In genomic region chr1:87922666-87923065, GRCm38 (mm10) we compare ENCODE assay signal across 8 mouse cellular contexts.
A peak's percentile ranks its signal among the peaks of the same experiment; 100 is the strongest.
DNase-seq lines count a peak whose midpoint lies in the region; ATAC-seq and TF ChIP-seq lines count a peak whose summit lies in the region.

No protein-coding gene starts in this region.

- H3K4me2 ChIP-seq in hindbrain, embryonic 11.5 days (replicated peaks; ENCODE audit: low read depth, low read length), result no peak overlapping the region
- H3K4me2 ChIP-seq in hindbrain, embryonic 13.5 days, result no peak overlapping the region
- H3K4me2 ChIP-seq in liver, postnatal 0 days (ENCODE audit: low read depth, low read length), result no peak overlapping the region

- no peak for TF ChIP-seq POLR2A in thymus, adult 2 months (IDR thresholded peaks at IDR 0.05; ENCODE audit: control insufficient read depth, extremely low read depth, insufficient read depth, low read length, poor library complexity)

- H3K36me3 ChIP-seq in hindbrain, embryonic 11.5 days (ENCODE audit: control insufficient read depth, insufficient read depth, low read length), result 0 out of 2 replicates have a peak, but pooled peaks cover 6% of the 10 kb centered on the region
- peaks cover 70% of the 10 kb centered on the region for H3K36me3 ChIP-seq in hindbrain, embryonic 13.5 days
- H3K36me3 ChIP-seq in thymus, adult 2 months (ENCODE audit: control insufficient read depth, insufficient read depth, low read length), result peaks cover 93% of the 10 kb centered on the region
- H3K36me3 ChIP-seq in liver, postnatal 0 days (replicated peaks; ENCODE audit: insufficient read depth, low read length), result peaks cover 71% of the 10 kb centered on the region

- no peaks in the 10 kb centered on the region for H3K27me3 ChIP-seq in hindbrain, embryonic 11.5 days (ENCODE audit: control insufficient read depth, insufficient read depth, low read length)
- H3K27me3 ChIP-seq in hindbrain, embryonic 13.5 days, result no peaks in the 10 kb centered on the region
- no peaks in the 10 kb centered on the region for H3K27me3 ChIP-seq in thymus, adult 2 months (ENCODE audit: control insufficient read depth, insufficient read depth, low read length)
- H3K27me3 ChIP-seq in liver, postnatal 0 days (ENCODE audit: insufficient read depth, low read length), result no peaks in the 10 kb centered on the region

- ATAC-seq in hindbrain, embryonic 11.5 days (ENCODE audit: low FRiP score), result no peak
- no peak for ATAC-seq in hindbrain, embryonic 13.5 days (ENCODE audit: low FRiP score)
- no peak for ATAC-seq in liver, postnatal 0 days
- no peak for ATAC-seq in erythroid progenitor cell, adult 5-6 weeks (replicated peaks; ENCODE audit: low FRiP score, poor library complexity, severe bottlenecking)

- H3K9ac ChIP-seq in hindbrain, embryonic 11.5 days (ENCODE audit: low read depth, low read length), result no peak overlapping the region
- no peak overlapping the region for H3K9ac ChIP-seq in hindbrain, embryonic 13.5 days
- H3K9ac ChIP-seq in liver, postnatal 0 days (replicated peaks), result no peak overlapping the region

- H3K9me3 ChIP-seq in hindbrain, embryonic 11.5 days (ENCODE audit: control insufficient read depth, low read length), result no peaks in the 10 kb centered on the region
- no peaks in the 10 kb centered on the region for H3K9me3 ChIP-seq in hindbrain, embryonic 13.5 days
- no peaks in the 10 kb centered on the region for H3K9me3 ChIP-seq in liver, postnatal 0 days (ENCODE audit: low read length)

- no peak for TF ChIP-seq CTCF in thymus, adult 2 months (IDR thresholded peaks at IDR 0.05; ENCODE audit: borderline replicate concordance, control insufficient read depth, extremely low read depth, insufficient read depth, low read length, poor library complexity)
- peak; percentile 73 for TF ChIP-seq CTCF in liver, postnatal 0 days (IDR thresholded peaks at IDR 0.05; ENCODE audit: low read depth)

- no peak for TF ChIP-seq EP300 in liver, postnatal 0 days (IDR thresholded peaks at IDR 0.05; ENCODE audit: low read depth)

- WGBS in hindbrain, embryonic 11.5 days, result 82% methylated on average over 1 of the region's 1 CpGs
- WGBS in hindbrain, embryonic 13.5 days, result 66% methylated on average over 1 of the region's 1 CpGs
- WGBS in thymus, adult 2 months, result 81% methylated on average over 1 of the region's 1 CpGs
- WGBS in liver, postnatal 0 days (ENCODE audit: insufficient replicate concordance), result 55% methylated on average over 1 of the region's 1 CpGs

- peak; percentile 40 for DNase-seq in hindbrain, embryonic 11.5 days (ENCODE audit: low spot score)
- peak; percentile 56 for DNase-seq in thymus, adult 2 months
- no peak for DNase-seq in thymus, adult 18-20 months
- peak; percentile 71 for DNase-seq in cerebellum, adult 9-10 months
- DNase-seq in liver, postnatal 0 days, result peak; percentile 59
- DNase-seq in thymus, postnatal 36 days, result peak; percentile 34 to 46

- no peak overlapping the region for H3K4me3 ChIP-seq in hindbrain, embryonic 11.5 days (ENCODE audit: low read depth, low read length)
- no peak overlapping the region for H3K4me3 ChIP-seq in hindbrain, embryonic 13.5 days
- H3K4me3 ChIP-seq in thymus, adult 2 months (ENCODE audit: control insufficient read depth, insufficient read depth, low read length), result no peak overlapping the region
- H3K4me3 ChIP-seq in liver, postnatal 0 days (ENCODE audit: low read depth, low read length), result no peak overlapping the region

- no peak overlapping the region for H3K27ac ChIP-seq in hindbrain, embryonic 11.5 days (ENCODE audit: low read depth, low read length)
- H3K27ac ChIP-seq in hindbrain, embryonic 13.5 days, result no peak overlapping the region
- H3K27ac ChIP-seq in thymus, adult 2 months (ENCODE audit: control insufficient read depth, insufficient read depth, low read length), result no peak overlapping the region
- no peak overlapping the region for H3K27ac ChIP-seq in liver, postnatal 0 days (ENCODE audit: low read depth)

- H3K4me1 ChIP-seq in hindbrain, embryonic 11.5 days (replicated peaks; ENCODE audit: control insufficient read depth, insufficient read depth, low read length), result no peaks in the 10 kb centered on the region
- no peaks in the 10 kb centered on the region for H3K4me1 ChIP-seq in hindbrain, embryonic 13.5 days (replicated peaks)
- H3K4me1 ChIP-seq in thymus, adult 2 months (replicated peaks; ENCODE audit: control insufficient read depth, insufficient read depth, low read length), result no peaks in the 10 kb centered on the region
- no peaks in the 10 kb centered on the region for H3K4me1 ChIP-seq in liver, postnatal 0 days (ENCODE audit: insufficient read depth)

Comparison
In these comparisons a context has a peak if more than half of its experiments do, and no peak if none do; other contexts are left out.
1. DNase-seq: peak in hindbrain, embryonic 11.5 days (single experiment), thymus, adult 2 months (single experiment), cerebellum, adult 9-10 months (single experiment), liver, postnatal 0 days (single experiment) and thymus, postnatal 36 days (2 of 2); none in thymus, adult 18-20 months (0 of 2).